Mouse (Mus musculus) bone marrow macrophage, adult 2 months (primary cell): ENCODE results near the gene Elob.

ENCODE experiments used
- CTCF ChIP-seq: IDR thresholded peaks from 2 replicates; pipeline ENCODE4 v1.5.1; 2012; ENCODE audit warnings: low read depth, mild to moderate bottlenecking, low read length, moderate library complexity
- POLR2A ChIP-seq: IDR thresholded peaks from 2 replicates; pipeline ENCODE4 v1.6.1; 2012; ENCODE audit warnings: mild to moderate bottlenecking, low read depth, low read length, borderline replicate concordance

- TF ChIP-seq POLR2A (no peak), CTCF (no peak)
Measured at GRCm38 (mm10) chr17:23815641-23816040, 13.3 kb downstream of the Elob start.
